Mouse (Mus musculus) C2C12 (cell line): ENCODE results near the gene Nab2. TPM values are rescaled to one million over a fixed set of nuclear protein-coding genes. Genes with fewer than 3 reads are reported as not detected.

Source experiments
- H3K27me3 ChIP-seq: one replicate; pipeline ENCODE4 v1.6.1; 2011; ENCODE audit not compliant: control insufficient read depth, insufficient read depth, insufficient read length
- H3K36me3 ChIP-seq: one replicate; pipeline ENCODE4 v1.6.1; 2011; ENCODE audit not compliant: control insufficient read depth, insufficient read depth
- H3K4me3 ChIP-seq: one replicate; pipeline ENCODE4 v1.5.1; 2011; ENCODE audit warnings: mild to moderate bottlenecking, control low read depth; ENCODE audit not compliant: poor library complexity, insufficient read depth, severe bottlenecking
- H3K79me2 ChIP-seq: one replicate; pipeline ENCODE4 v1.6.1; 2011; ENCODE audit not compliant: control insufficient read depth, insufficient read depth
- H3K79me3 ChIP-seq: one replicate; pipeline ENCODE4 v1.6.1; 2011; ENCODE audit warnings: low read depth, control low read depth
- H3ac ChIP-seq: one replicate; pipeline ENCODE3; 2011; ENCODE audit warnings: low read depth; ENCODE audit not compliant: control insufficient read depth, insufficient read length
- CEBPB ChIP-seq: IDR thresholded peaks from one replicate; pipeline ENCODE4 v1.6.1; 2011; ENCODE audit warnings: low read depth, mild to moderate bottlenecking, control low read depth, moderate library complexity
- CTCF ChIP-seq: IDR thresholded peaks from one replicate; pipeline ENCODE4 v1.5.1; 2011; ENCODE audit not compliant: control insufficient read depth, insufficient read depth, insufficient read length
- FOSL1 ChIP-seq: IDR thresholded peaks from one replicate; pipeline ENCODE4 v1.8.0; 2011; ENCODE audit warnings: mild to moderate bottlenecking, low read length; ENCODE audit not compliant: poor library complexity, insufficient read depth, severe bottlenecking
- MAX ChIP-seq: IDR thresholded peaks from one replicate; pipeline ENCODE4 v1.6.1; 2011; ENCODE audit warnings: mild to moderate bottlenecking, control low read depth
- MYOD1 ChIP-seq: IDR thresholded peaks from one replicate; pipeline ENCODE4 v1.6.1; 2011; ENCODE audit warnings: low read depth; ENCODE audit not compliant: control insufficient read depth, insufficient read length
- MYOG ChIP-seq: IDR thresholded peaks from one replicate; pipeline ENCODE4 v1.6.1; 2011; ENCODE audit not compliant: control insufficient read depth, insufficient read length; ENCODE audit errors: extremely low read depth
- USF1 ChIP-seq: IDR thresholded peaks from one replicate; pipeline ENCODE4 v1.6.1; 2011; ENCODE audit warnings: low read depth, mild to moderate bottlenecking, control low read depth, moderate library complexity
- polyA plus RNA-seq: library from polyadenylated mRNA; unstranded; fragments of >200 nt; fragmentation: generic; extraction: Trizol; gene quantifications from one replicate; pipeline ENCODE4 v1.2.1, GENCODE M21; 2012; ENCODE audit warnings: missing spikeins

The Nab2 gene
- polyA plus RNA-seq, 1 experiment: 108 TPM

DNA sequence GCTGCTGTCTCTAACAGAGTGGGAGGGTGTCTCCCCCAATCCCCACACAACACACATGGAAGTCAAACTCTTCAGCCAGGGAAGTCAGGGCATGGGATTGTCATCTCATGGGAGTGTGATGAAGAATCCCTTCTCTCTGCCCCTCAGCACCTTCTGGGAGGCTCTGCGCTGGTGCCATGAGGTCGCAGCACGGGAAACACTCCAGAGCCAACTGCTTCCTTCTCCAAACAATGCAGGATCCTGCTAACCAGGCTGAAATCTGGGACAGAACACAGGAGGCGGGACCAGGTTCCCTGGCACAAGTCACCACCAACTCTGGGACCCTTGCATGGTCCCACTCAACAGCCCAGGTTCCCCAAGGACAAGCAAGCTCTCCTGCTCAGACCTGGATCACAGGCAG, 51.1 kb downstream of the Nab2 start:
- TF ChIP-seq MAX (peak; percentile 59), MYOD1 (no peak)
- H3K79me3 ChIP-seq: peaks cover 70% of the 10 kb centered on the region
- H3K36me3 ChIP-seq: peaks cover 30% of the 10 kb centered on the region
- peak overlapping the region; percentile 63 for H3ac ChIP-seq
- H3K27me3 ChIP-seq: no peaks in the 10 kb centered on the region
- H3K79me2 ChIP-seq: peaks cover 81% of the 10 kb centered on the region
- peak overlapping the region; percentile 15 for H3K4me3 ChIP-seq

DNA sequence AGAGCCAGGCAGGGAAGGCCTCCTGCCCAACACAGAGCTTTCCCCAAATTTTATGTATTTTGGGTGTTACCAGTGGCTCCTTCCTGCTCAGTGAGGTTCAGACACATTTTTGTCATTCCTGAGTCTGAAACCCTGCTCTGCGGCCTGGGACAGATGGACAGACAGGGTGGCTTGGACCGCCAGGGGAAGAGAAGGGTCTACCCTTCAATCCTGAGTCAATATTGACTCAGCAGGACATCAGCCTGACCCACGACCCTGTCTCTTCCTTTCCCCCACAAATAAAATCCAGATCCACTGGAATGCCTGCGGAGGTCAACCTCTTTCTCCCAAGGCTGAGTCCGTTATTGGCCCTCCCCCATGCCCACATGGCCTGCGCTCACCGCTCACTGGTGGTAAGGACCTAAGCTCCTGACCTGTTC, 52.1 kb downstream of the Nab2 start:
- H3K79me3 ChIP-seq: peaks cover 79% of the 10 kb centered on the region
- H3K27me3 ChIP-seq: no peaks in the 10 kb centered on the region
- no peak overlapping the region for H3K4me3 ChIP-seq
- TF ChIP-seq USF1 (peak; percentile 56), MYOG (no peak), MYOD1 (peak; percentile 81)
- H3K79me2 ChIP-seq: peaks cover 91% of the 10 kb centered on the region
- H3K36me3 ChIP-seq: peaks cover 40% of the 10 kb centered on the region
- no peak overlapping the region for H3ac ChIP-seq

DNA sequence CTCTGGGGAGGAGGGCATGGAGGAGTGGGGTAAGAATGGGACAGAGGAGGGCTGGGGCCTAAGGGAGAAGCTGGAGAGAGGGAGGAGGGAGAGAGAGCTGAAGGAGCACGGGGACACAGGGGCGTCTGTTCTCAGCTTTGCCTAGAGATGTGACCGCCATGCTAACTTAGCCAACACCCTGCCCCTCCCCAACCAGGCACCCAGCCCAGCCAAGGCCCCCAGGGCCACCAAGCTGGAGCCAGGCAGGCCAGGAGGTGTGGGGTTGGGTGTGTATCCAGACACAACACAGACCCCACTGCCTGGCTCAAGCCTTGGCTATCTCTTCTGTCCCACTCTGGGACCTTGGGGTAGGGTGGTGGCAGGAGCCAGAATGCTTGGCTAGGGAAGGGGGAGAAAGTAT, 52.8 kb downstream of the Nab2 start:
- TF ChIP-seq MYOD1 (no peak), MAX (no peak), FOSL1 (no peak), USF1 (no peak), MYOG (no peak), CEBPB (no peak), CTCF (no peak)
- no peaks in the 10 kb centered on the region for H3K27me3 ChIP-seq
- peaks cover 77% of the 10 kb centered on the region for H3K79me3 ChIP-seq
- H3K79me2 ChIP-seq: peaks cover 91% of the 10 kb centered on the region
- peak overlapping the region; percentile 54 for H3ac ChIP-seq
- H3K36me3 ChIP-seq: peaks cover 47% of the 10 kb centered on the region
- no peak overlapping the region for H3K4me3 ChIP-seq

- Histone ChIP-seq H3ac (peak overlapping the region; percentile 14), H3K4me3 (no peak overlapping the region), H3K79me2 (peaks cover 91% of the 10 kb centered on the region), H3K27me3 (no peaks in the 10 kb centered on the region), H3K79me3 (peaks cover 74% of the 10 kb centered on the region), H3K36me3 (peaks cover 52% of the 10 kb centered on the region)
- TF ChIP-seq CEBPB (no peak), FOSL1 (no peak), MYOG (no peak)
Measured at GRCm38 (mm10) chr10:127615034-127615374, 53.4 kb downstream of the Nab2 start.

GRCm38 (mm10) chr10:127614236-127615033, 53.9 kb downstream of the Nab2 start:
- H3K79me3 ChIP-seq: peaks cover 70% of the 10 kb centered on the region
- peaks cover 58% of the 10 kb centered on the region for H3K36me3 ChIP-seq
- H3ac ChIP-seq: no peak overlapping the region
- TF ChIP-seq MYOD1: no peak
- TF ChIP-seq CEBPB: no peak
- no peak for TF ChIP-seq FOSL1
- no peak for TF ChIP-seq MAX
- no peak for TF ChIP-seq USF1
- no peak for TF ChIP-seq CTCF
- no peak for TF ChIP-seq MYOG
- H3K79me2 ChIP-seq: peaks cover 91% of the 10 kb centered on the region
- H3K27me3 ChIP-seq: no peaks in the 10 kb centered on the region
- H3K4me3 ChIP-seq: no peak overlapping the region

- Histone ChIP-seq H3K4me3 (no peak overlapping the region), H3K79me2 (peaks cover 85% of the 10 kb centered on the region), H3K27me3 (no peaks in the 10 kb centered on the region), H3ac (no peak overlapping the region), H3K79me3 (peaks cover 55% of the 10 kb centered on the region), H3K36me3 (peaks cover 66% of the 10 kb centered on the region)
- TF ChIP-seq FOSL1 (no peak), CTCF (no peak), MAX (no peak), MYOD1 (no peak), USF1 (no peak), MYOG (no peak), CEBPB (no peak)
Measured at GRCm38 (mm10) chr10:127612079-127612775, 56.1 kb downstream of the Nab2 start.

Other genes with a start within 250 kb of the Nab2 start
- gene Stac3, start 166.9 kb downstream of the Nab2 start, polyA plus RNA-seq: 9.7 TPM
- gene Ndufa4l2, start 153.6 kb downstream of the Nab2 start, polyA plus RNA-seq: 0.42 TPM
- gene Shmt2, start 146.1 kb downstream of the Nab2 start, polyA plus RNA-seq: 340 TPM
- gene Nxph4, start 134.0 kb downstream of the Nab2 start, polyA plus RNA-seq: 1.2 TPM
- 190 TPM for gene Lrp1, start 47.4 kb downstream of the Nab2 start, polyA plus RNA-seq
- 0.26 TPM for gene Stat6, start 25.6 kb downstream of the Nab2 start, polyA plus RNA-seq
- 6.8 TPM for gene Nemp1, start 1.7 kb downstream of the Nab2 start, polyA plus RNA-seq
- gene Myo1a, start 36.6 kb upstream of the Nab2 start, polyA plus RNA-seq: 0.16 TPM
- gene Tac2, start 55.9 kb upstream of the Nab2 start, polyA plus RNA-seq: not detected
- 3.5 TPM for gene Zbtb39, start 71.0 kb upstream of the Nab2 start, polyA plus RNA-seq
- 0.09 TPM for gene Gpr182, start 83.2 kb upstream of the Nab2 start, polyA plus RNA-seq
- 0.01 TPM for gene Rdh1, start 91.2 kb upstream of the Nab2 start, polyA plus RNA-seq
- gene Rdh16f1, start 91.2 kb upstream of the Nab2 start, polyA plus RNA-seq: not detected
- gene Rdh9, start 107.8 kb upstream of the Nab2 start, polyA plus RNA-seq: 0.02 TPM
- not detected for gene Rdh16, start 132.6 kb upstream of the Nab2 start, polyA plus RNA-seq
- gene Rdh19, start 181.4 kb upstream of the Nab2 start, polyA plus RNA-seq: not detected
- not detected for gene Rdh16f2, start 197.9 kb upstream of the Nab2 start, polyA plus RNA-seq
- not detected for gene Rdh7, start 220.2 kb upstream of the Nab2 start, polyA plus RNA-seq
- not detected for gene Sdr9c7, start 229.9 kb upstream of the Nab2 start, polyA plus RNA-seq